Mouse (Mus musculus): ENCODE measurements around the gene Tcte2. TPM values are rescaled to one million over a fixed set of nuclear protein-coding genes. Genes with fewer than 3 reads are reported as not detected.

The Tcte2 gene
- polyA plus RNA-seq, 1 experiment from 2014 or later = 3.3 TPM

GRCm38 (mm10) chr17:13730980-13731726, 30.5 kb downstream of the Tcte2 start:
- Histone ChIP-seq H3K27me3 (ENCODE audit: insufficient read depth, poor library complexity, severe bottlenecking) (no peaks in the 10 kb centered on the region), H3K27ac (no peak overlapping the region), H3K36me3 (no peaks in the 10 kb centered on the region), H3K4me1 (peaks cover 35% of the 10 kb centered on the region), H3K4me3 (no peak overlapping the region), H3K9me3 (no peaks in the 10 kb centered on the region)
- DNase-seq (ENCODE audit: low spot score) = no peak
- WGBS = 89% methylated on average over 6 of the region's 6 CpGs

GRCm38 (mm10) chr17:13726832-13727355, 34.7 kb downstream of the Tcte2 start:
- Histone ChIP-seq H3K36me3 (no peaks in the 10 kb centered on the region), H3K9me3 (no peaks in the 10 kb centered on the region), H3K27me3 (ENCODE audit: insufficient read depth, poor library complexity, severe bottlenecking) (no peaks in the 10 kb centered on the region), H3K27ac (no peak overlapping the region), H3K4me3 (no peak overlapping the region), H3K4me1 (peaks cover 27% of the 10 kb centered on the region)
- 85% methylated on average over 8 of the region's 8 CpGs for WGBS
- DNase-seq (ENCODE audit: low spot score) = no peak

- DNase-seq (ENCODE audit: low spot score) = no peak
- Histone ChIP-seq H3K36me3 (no peaks in the 10 kb centered on the region), H3K27ac (peak overlapping the region; percentile 22; the same call in 1 of the 2 replicates), H3K9me3 (no peaks in the 10 kb centered on the region), H3K4me3 (no peak overlapping the region), H3K27me3 (ENCODE audit: insufficient read depth, poor library complexity, severe bottlenecking) (no peaks in the 10 kb centered on the region), H3K4me1 (peaks cover 17% of the 10 kb centered on the region)
- WGBS = 45% methylated on average over 4 of the region's 4 CpGs
These were observed 36.5 kb downstream of the Tcte2 start for GRCm38 (mm10) chr17:13725004-13725550.

GRCm38 (mm10) chr17:13722434-13722833, 39.2 kb downstream of the Tcte2 start:
- Histone ChIP-seq H3K4me1 (peaks cover 20% of the 10 kb centered on the region), H3K4me3 (no peak overlapping the region), H3K36me3 (no peaks in the 10 kb centered on the region), H3K27me3 (ENCODE audit: insufficient read depth, poor library complexity, severe bottlenecking) (no peaks in the 10 kb centered on the region), H3K27ac (no peak overlapping the region), H3K9me3 (no peaks in the 10 kb centered on the region)
- 69% methylated on average over 2 of the region's 2 CpGs for WGBS
- no peak for DNase-seq (ENCODE audit: low spot score)

GRCm38 (mm10) chr17:13721372-13721771, 40.3 kb downstream of the Tcte2 start:
- H3K27me3 ChIP-seq (ENCODE audit: insufficient read depth, poor library complexity, severe bottlenecking) = no peaks in the 10 kb centered on the region
- DNase-seq (ENCODE audit: low spot score) = no peak
- no peaks in the 10 kb centered on the region for H3K36me3 ChIP-seq
- no peaks in the 10 kb centered on the region for H3K9me3 ChIP-seq
- H3K27ac ChIP-seq = no peak overlapping the region
- H3K4me3 ChIP-seq = no peak overlapping the region
- H3K4me1 ChIP-seq = peaks cover 19% of the 10 kb centered on the region
- WGBS = 73% methylated on average over 2 of the region's 2 CpGs

- Histone ChIP-seq H3K4me1 (peaks cover 16% of the 10 kb centered on the region), H3K9me3 (no peaks in the 10 kb centered on the region), H3K27me3 (ENCODE audit: insufficient read depth, poor library complexity, severe bottlenecking) (no peaks in the 10 kb centered on the region), H3K27ac (no peak overlapping the region), H3K36me3 (no peaks in the 10 kb centered on the region), H3K4me3 (no peak overlapping the region)
- 80% methylated on average over 5 of the region's 5 CpGs for WGBS
- no peak for DNase-seq (ENCODE audit: low spot score)
These were observed 41.4 kb downstream of the Tcte2 start for GRCm38 (mm10) chr17:13720187-13720586.

- no peaks in the 10 kb centered on the region for H3K27me3 ChIP-seq (ENCODE audit: insufficient read depth, poor library complexity, severe bottlenecking)
- 85% methylated on average over 11 of the region's 11 CpGs for WGBS
- no peak overlapping the region for H3K27ac ChIP-seq
- peaks cover 17% of the 10 kb centered on the region for H3K4me1 ChIP-seq
- no peak overlapping the region for H3K4me3 ChIP-seq
- no peaks in the 10 kb centered on the region for H3K36me3 ChIP-seq
- no peaks in the 10 kb centered on the region for H3K9me3 ChIP-seq
- no peak for DNase-seq (ENCODE audit: low spot score)
These were observed 44.2 kb downstream of the Tcte2 start for GRCm38 (mm10) chr17:13717428-13717827.

GRCm38 (mm10) chr17:13716336-13716735, 45.3 kb downstream of the Tcte2 start:
- Histone ChIP-seq H3K36me3 (no peaks in the 10 kb centered on the region), H3K27me3 (ENCODE audit: insufficient read depth, poor library complexity, severe bottlenecking) (no peaks in the 10 kb centered on the region), H3K4me1 (peaks cover 17% of the 10 kb centered on the region), H3K27ac (no peak overlapping the region), H3K9me3 (no peaks in the 10 kb centered on the region), H3K4me3 (no peak overlapping the region)
- no peak for DNase-seq (ENCODE audit: low spot score)
- 85% methylated on average over 6 of the region's 6 CpGs for WGBS

- no peak for DNase-seq (ENCODE audit: low spot score)
- Histone ChIP-seq H3K4me1 (peaks cover 17% of the 10 kb centered on the region), H3K4me3 (no peak overlapping the region), H3K9me3 (no peaks in the 10 kb centered on the region), H3K36me3 (no peaks in the 10 kb centered on the region), H3K27me3 (ENCODE audit: insufficient read depth, poor library complexity, severe bottlenecking) (no peaks in the 10 kb centered on the region), H3K27ac (no peak overlapping the region)
- 60% methylated on average over 9 of the region's 9 CpGs for WGBS
These were observed 46.1 kb downstream of the Tcte2 start for GRCm38 (mm10) chr17:13715511-13715910.

- no peak for DNase-seq (ENCODE audit: low spot score)
- Histone ChIP-seq H3K9me3 (no peaks in the 10 kb centered on the region), H3K4me1 (peaks cover 22% of the 10 kb centered on the region), H3K27ac (no peak overlapping the region), H3K27me3 (ENCODE audit: insufficient read depth, poor library complexity, severe bottlenecking) (no peaks in the 10 kb centered on the region), H3K36me3 (no peaks in the 10 kb centered on the region), H3K4me3 (no peak overlapping the region)
- WGBS = 74% methylated on average over 4 of the region's 4 CpGs
These were observed 47.0 kb downstream of the Tcte2 start for GRCm38 (mm10) chr17:13714654-13715053.

- Histone ChIP-seq H3K27ac (no peak overlapping the region), H3K4me3 (no peak overlapping the region), H3K4me1 (peaks cover 28% of the 10 kb centered on the region), H3K36me3 (no peaks in the 10 kb centered on the region), H3K27me3 (ENCODE audit: insufficient read depth, poor library complexity, severe bottlenecking) (no peaks in the 10 kb centered on the region), H3K9me3 (no peaks in the 10 kb centered on the region)
- WGBS = 90% methylated on average over 4 of the region's 4 CpGs
- DNase-seq (ENCODE audit: low spot score) = no peak
These were observed 47.5 kb downstream of the Tcte2 start for GRCm38 (mm10) chr17:13714128-13714527.

- H3K4me3 ChIP-seq = no peak overlapping the region
- 93% methylated on average over 3 of the region's 3 CpGs for WGBS
- peaks cover 37% of the 10 kb centered on the region for H3K4me1 ChIP-seq
- H3K36me3 ChIP-seq = no peaks in the 10 kb centered on the region
- H3K9me3 ChIP-seq = no peaks in the 10 kb centered on the region
- DNase-seq (ENCODE audit: low spot score) = no peak
- no peak overlapping the region for H3K27ac ChIP-seq
- no peaks in the 10 kb centered on the region for H3K27me3 ChIP-seq (ENCODE audit: insufficient read depth, poor library complexity, severe bottlenecking)
These were observed 49.1 kb downstream of the Tcte2 start for GRCm38 (mm10) chr17:13712518-13712917.

- peaks cover 40% of the 10 kb centered on the region for H3K4me1 ChIP-seq
- WGBS = 80% methylated on average over 6 of the region's 6 CpGs
These were observed 49.5 kb downstream of the Tcte2 start for GRCm38 (mm10) chr17:13712116-13712515.

More at GRCm38 (mm10) chr17:13712116-13712515, 49.5 kb downstream of the Tcte2 start:
- Histone ChIP-seq H3K36me3 (no peaks in the 10 kb centered on the region), H3K27me3 (ENCODE audit: insufficient read depth, poor library complexity, severe bottlenecking) (no peaks in the 10 kb centered on the region), H3K4me3 (no peak overlapping the region), H3K9me3 (no peaks in the 10 kb centered on the region), H3K27ac (no peak overlapping the region)
- DNase-seq (ENCODE audit: low spot score) = no peak

All from heart, embryonic 10.5 days (tissue).